Mouse (Mus musculus) liver, postnatal 0 days (tissue): ENCODE measurements around the gene Prop1.

Experiments
- CTCF ChIP-seq: sonication (generic); IDR thresholded peaks from 2 replicates; pipeline ENCODE4 v1.5.1; 2016; ENCODE audit warnings: antibody characterized with exemption, low read depth
- EP300 ChIP-seq: IDR thresholded peaks from 2 replicates; pipeline ENCODE4 v1.6.1; 2016; ENCODE audit warnings: antibody characterized with exemption, low read depth, mild to moderate bottlenecking

- TF ChIP-seq CTCF (no peak), EP300 (no peak)
Measured at GRCm38 (mm10) chr11:51003296-51003695, 49.7 kb upstream of the Prop1 start, which contains the start of gene Olfr51.
